Mouse (Mus musculus): ENCODE data around the gene Gstt4. TPM values are rescaled to one million over a fixed set of nuclear protein-coding genes. Genes with fewer than 3 reads are reported as not detected.
"Not testable (repeated sequence)": the region's sequence is repeated elsewhere in the genome, so short reads cannot be mapped to it uniquely, and the experiment has no call there.

Gene Gstt4
- polyA plus RNA-seq, 1 experiment from 2014 or later: not detected

GRCm38 (mm10) chr10:75852539-75853125 is 30.3 kb upstream of the Gstt4 start:
- no peak for ATAC-seq

GRCm38 (mm10) chr10:75851681-75852080 is 29.3 kb upstream of the Gstt4 start:
- DNase-seq (ENCODE audit: low spot score): no peak
- H3K4me2 ChIP-seq (replicated peaks; ENCODE audit: low read depth, low read length): no peak overlapping the region
- no peak for TF ChIP-seq CTCF (IDR thresholded peaks at IDR 0.05)
- TF ChIP-seq EP300 (IDR thresholded peaks at IDR 0.05): no peak
- no peaks in the 10 kb centered on the region for H3K9me3 ChIP-seq (ENCODE audit: low read length)
- H3K27ac ChIP-seq (ENCODE audit: low read length): no peak overlapping the region
- no peaks in the 10 kb centered on the region for H3K27me3 ChIP-seq (replicated peaks; ENCODE audit: insufficient read depth, low read length)
- no peak for ATAC-seq
- 55% methylated on average over 3 of the region's 3 CpGs for whole genome bisulfite sequencing
- H3K9ac ChIP-seq (replicated peaks; ENCODE audit: low read depth): no peak overlapping the region
- H3K36me3 ChIP-seq (ENCODE audit: insufficient read depth, low read length): no peaks in the 10 kb centered on the region
- no peak overlapping the region for H3K4me3 ChIP-seq (ENCODE audit: low read depth, low read length)
- no peaks in the 10 kb centered on the region for H3K4me1 ChIP-seq (ENCODE audit: insufficient read depth, low read depth, low read length)

More at GRCm38 (mm10) chr10:75852539-75853125, 30.3 kb upstream of the Gstt4 start:
- no peak overlapping the region for H3K4me3 ChIP-seq (ENCODE audit: low read depth, low read length)
- H3K4me2 ChIP-seq (replicated peaks; ENCODE audit: low read depth, low read length): no peak overlapping the region
- 70% methylated on average over 12 of the region's 12 CpGs for WGBS
- H3K27me3 ChIP-seq (replicated peaks; ENCODE audit: insufficient read depth, low read length): no peaks in the 10 kb centered on the region
- H3K27ac ChIP-seq (ENCODE audit: low read length): no peak overlapping the region
- H3K9ac ChIP-seq (replicated peaks; ENCODE audit: low read depth): no peak overlapping the region
- no peaks in the 10 kb centered on the region for H3K4me1 ChIP-seq (ENCODE audit: insufficient read depth, low read depth, low read length)
- DNase-seq (ENCODE audit: low spot score): no peak
- no peaks in the 10 kb centered on the region for H3K9me3 ChIP-seq (ENCODE audit: low read length)
- no peak for TF ChIP-seq CTCF (IDR thresholded peaks at IDR 0.05)
- TF ChIP-seq EP300 (IDR thresholded peaks at IDR 0.05): no peak
- no peaks in the 10 kb centered on the region for H3K36me3 ChIP-seq (ENCODE audit: insufficient read depth, low read length)

GRCm38 (mm10) chr10:75851076-75851475 is 28.7 kb upstream of the Gstt4 start:
- no peaks in the 10 kb centered on the region for H3K9me3 ChIP-seq (ENCODE audit: low read length)
- no peak for ATAC-seq
- no peak for DNase-seq (ENCODE audit: low spot score)
- H3K36me3 ChIP-seq (ENCODE audit: insufficient read depth, low read length): no peaks in the 10 kb centered on the region
- no peak for TF ChIP-seq CTCF (IDR thresholded peaks at IDR 0.05)
- no peak overlapping the region for H3K4me2 ChIP-seq (replicated peaks; ENCODE audit: low read depth, low read length)
- no peak overlapping the region for H3K27ac ChIP-seq (ENCODE audit: low read length)
- H3K4me1 ChIP-seq (ENCODE audit: insufficient read depth, low read depth, low read length): no peaks in the 10 kb centered on the region
- WGBS: 19% methylated on average over 6 of the region's 6 CpGs
- H3K4me3 ChIP-seq (ENCODE audit: low read depth, low read length): no peak overlapping the region
- no peak overlapping the region for H3K9ac ChIP-seq (replicated peaks; ENCODE audit: low read depth)
- H3K27me3 ChIP-seq (replicated peaks; ENCODE audit: insufficient read depth, low read length): no peaks in the 10 kb centered on the region

GRCm38 (mm10) chr10:75848382-75848781 is 26.0 kb upstream of the Gstt4 start:
- ATAC-seq: no peak
- WGBS: 26% methylated on average over 3 of the region's 3 CpGs

GRCm38 (mm10) chr10:75845306-75845930 is 23.1 kb upstream of the Gstt4 start:
- Histone ChIP-seq H3K9me3 (ENCODE audit: low read length) (no peaks in the 10 kb centered on the region), H3K4me1 (ENCODE audit: insufficient read depth, low read depth, low read length) (no peaks in the 10 kb centered on the region), H3K27ac (ENCODE audit: low read length) (no peak overlapping the region), H3K9ac (replicated peaks; ENCODE audit: low read depth) (no peak overlapping the region), H3K36me3 (ENCODE audit: insufficient read depth, low read length) (no peaks in the 10 kb centered on the region), H3K4me3 (ENCODE audit: low read depth, low read length) (no peak overlapping the region), H3K27me3 (replicated peaks; ENCODE audit: insufficient read depth, low read length) (no peaks in the 10 kb centered on the region), H3K4me2 (replicated peaks; ENCODE audit: low read depth, low read length) (no peak overlapping the region)
- DNase-seq (ENCODE audit: low spot score) (no peak), ATAC-seq (no peak)
- no peak for TF ChIP-seq CTCF (IDR thresholded peaks at IDR 0.05)
- 68% methylated on average over 6 of the region's 6 CpGs for WGBS

More at GRCm38 (mm10) chr10:75848382-75848781, 26.0 kb upstream of the Gstt4 start:
- Histone ChIP-seq H3K4me1 (ENCODE audit: insufficient read depth, low read depth, low read length) (no peaks in the 10 kb centered on the region), H3K27ac (ENCODE audit: low read length) (no peak overlapping the region), H3K9me3 (ENCODE audit: low read length) (no peaks in the 10 kb centered on the region), H3K27me3 (replicated peaks; ENCODE audit: insufficient read depth, low read length) (no peaks in the 10 kb centered on the region), H3K4me2 (replicated peaks; ENCODE audit: low read depth, low read length) (no peak overlapping the region), H3K4me3 (ENCODE audit: low read depth, low read length) (no peak overlapping the region), H3K9ac (replicated peaks; ENCODE audit: low read depth) (no peak overlapping the region), H3K36me3 (ENCODE audit: insufficient read depth, low read length) (no peaks in the 10 kb centered on the region)
- no peak for TF ChIP-seq EP300 (IDR thresholded peaks at IDR 0.05)
- DNase-seq (ENCODE audit: low spot score): no peak

GRCm38 (mm10) chr10:75844800-75845199 is 22.5 kb upstream of the Gstt4 start:
- 54% methylated on average over 1 of the region's 1 CpGs for WGBS
- DNase-seq (ENCODE audit: low spot score): no peak
- H3K4me1 ChIP-seq (ENCODE audit: insufficient read depth, low read depth, low read length): no peaks in the 10 kb centered on the region

GRCm38 (mm10) chr10:75843898-75844297 is 21.6 kb upstream of the Gstt4 start:
- not testable (repeated sequence) for H3K4me1 ChIP-seq (ENCODE audit: insufficient read depth, low read depth, low read length); ATAC-seq; DNase-seq (ENCODE audit: low spot score); H3K27me3 ChIP-seq (replicated peaks; ENCODE audit: insufficient read depth, low read length); H3K4me3 ChIP-seq (ENCODE audit: low read depth, low read length); H3K9me3 ChIP-seq (ENCODE audit: low read length); H3K4me2 ChIP-seq (replicated peaks; ENCODE audit: low read depth, low read length); H3K9ac ChIP-seq (replicated peaks; ENCODE audit: low read depth); H3K36me3 ChIP-seq (ENCODE audit: insufficient read depth, low read length); H3K27ac ChIP-seq (ENCODE audit: low read length)
- WGBS: 65% methylated on average over 6 of the region's 6 CpGs

More at GRCm38 (mm10) chr10:75844800-75845199, 22.5 kb upstream of the Gstt4 start:
- TF ChIP-seq EP300 (IDR thresholded peaks at IDR 0.05): no peak
- no peak for TF ChIP-seq CTCF (IDR thresholded peaks at IDR 0.05)
- Histone ChIP-seq H3K4me2 (replicated peaks; ENCODE audit: low read depth, low read length) (no peak overlapping the region), H3K9me3 (ENCODE audit: low read length) (no peaks in the 10 kb centered on the region), H3K4me3 (ENCODE audit: low read depth, low read length) (no peak overlapping the region), H3K27ac (ENCODE audit: low read length) (no peak overlapping the region), H3K27me3 (replicated peaks; ENCODE audit: insufficient read depth, low read length) (no peaks in the 10 kb centered on the region), H3K9ac (replicated peaks; ENCODE audit: low read depth) (no peak overlapping the region), H3K36me3 (ENCODE audit: insufficient read depth, low read length) (no peaks in the 10 kb centered on the region)
- ATAC-seq: no peak
